24 mouse cellular contexts compared by ENCODE assay signal in the genomic region with DNA sequence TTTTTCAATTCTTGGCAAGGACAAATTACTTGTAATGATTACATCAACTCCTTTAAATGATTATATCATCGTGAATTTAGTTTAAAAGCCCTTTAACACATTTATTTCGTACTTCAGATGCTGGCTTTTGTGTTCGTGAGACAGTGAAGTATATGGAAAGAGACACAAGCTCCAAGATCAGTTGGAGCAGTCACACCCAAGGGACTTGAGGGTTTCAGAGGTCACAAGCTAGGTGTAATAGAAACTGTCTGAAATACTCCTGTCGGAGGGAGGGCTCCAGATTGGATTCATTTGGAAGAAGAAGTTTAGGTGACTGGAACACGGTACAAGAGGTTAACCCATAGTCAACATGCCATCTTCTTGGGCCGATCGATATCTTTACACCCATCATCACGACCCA.
A peak's percentile ranks its signal among the peaks of the same experiment; 100 is the strongest.
DNase-seq lines count a peak whose midpoint lies in the region; ATAC-seq and TF ChIP-seq lines count a peak whose summit lies in the region.
"Had no signal": no experiment of that assay in that cellular context is flagged by ENCODE, and none has a peak within 500 bp of the region (broad histone marks: within the 10 kb centered on the region; RNA-seq: fewer than 3 reads in every experiment).

No protein-coding gene starts in this region.

- H3K36me3 ChIP-seq in heart, postnatal 0 days (replicated peaks; ENCODE audit: control insufficient read depth, insufficient read depth, low read length) = no peaks in the 10 kb centered on the region
- H3K36me3 ChIP-seq in midbrain, embryonic 12.5 days = no peaks in the 10 kb centered on the region
- H3K36me3 ChIP-seq: embryonic facial prominence, embryonic 15.5 days; heart, embryonic 12.5 days; hindbrain, embryonic 15.5 days; kidney, embryonic 15.5 days; neural tube, embryonic 15.5 days had no signal

- H3K4me3 ChIP-seq in heart, postnatal 0 days (ENCODE audit: low read depth, low read length) = no peak overlapping the region
- no peak overlapping the region for H3K4me3 ChIP-seq in midbrain, embryonic 12.5 days
- H3K4me3 ChIP-seq: embryonic facial prominence, embryonic 15.5 days; heart, embryonic 12.5 days; hindbrain, embryonic 15.5 days; kidney, embryonic 15.5 days; neural tube, embryonic 15.5 days had no signal

- intact Hi-C loops in heart, postnatal 14 days (cut with DNase I) = no loop called here

- TF ChIP-seq EP300 in heart, postnatal 0 days (IDR thresholded peaks at IDR 0.05; ENCODE audit: low read depth) = no peak

- no peak for TF ChIP-seq CTCF in heart, postnatal 0 days (IDR thresholded peaks at IDR 0.05; ENCODE audit: low read depth)

- H3K27me3 ChIP-seq in heart, postnatal 0 days (ENCODE audit: control insufficient read depth, insufficient read depth, low read length) = no peaks in the 10 kb centered on the region
- H3K27me3 ChIP-seq in midbrain, embryonic 12.5 days = peaks cover 3% of the 10 kb centered on the region; the same call in 1 of the 2 replicates
- H3K27me3 ChIP-seq: embryonic facial prominence, embryonic 15.5 days; heart, embryonic 12.5 days; hindbrain, embryonic 15.5 days; kidney, embryonic 15.5 days; neural tube, embryonic 15.5 days had no signal

- H3K9ac ChIP-seq in heart, postnatal 0 days (replicated peaks; ENCODE audit: low read depth, low read length) = no peak overlapping the region
- no peak overlapping the region for H3K9ac ChIP-seq in midbrain, embryonic 12.5 days (replicated peaks)
- H3K9ac ChIP-seq: embryonic facial prominence, embryonic 15.5 days; heart, embryonic 12.5 days; hindbrain, embryonic 15.5 days; kidney, embryonic 15.5 days; liver, postnatal 0 days; neural tube, embryonic 15.5 days had no signal

- H3K4me1 ChIP-seq in heart, postnatal 0 days (ENCODE audit: control insufficient read depth, insufficient read depth) = no peaks in the 10 kb centered on the region
- peaks cover 39% of the 10 kb centered on the region for H3K4me1 ChIP-seq in midbrain, embryonic 12.5 days
- H3K4me1 ChIP-seq: kidney, embryonic 15.5 days had no signal

- H3K27ac ChIP-seq in heart, postnatal 0 days (ENCODE audit: low read depth) = no peak overlapping the region
- H3K27ac ChIP-seq in midbrain, embryonic 12.5 days (replicated peaks) = peak overlapping the region; percentile 84
- H3K27ac ChIP-seq: embryonic facial prominence, embryonic 15.5 days; hindbrain, embryonic 15.5 days; kidney, embryonic 15.5 days had no signal

- H3K4me2 ChIP-seq in heart, postnatal 0 days (ENCODE audit: low read depth, low read length) = peak overlapping the region; percentile 40
- peak overlapping the region; percentile 21 for H3K4me2 ChIP-seq in midbrain, embryonic 12.5 days (replicated peaks)
- H3K4me2 ChIP-seq: embryonic facial prominence, embryonic 15.5 days; heart, embryonic 12.5 days; hindbrain, embryonic 15.5 days; kidney, embryonic 15.5 days; liver, embryonic 11.5 days had no signal

- DNase-seq in heart, postnatal 0 days (ENCODE audit: low spot score) = no peak
- DNase-seq in heart, postnatal 14 days = no peak
- peak; percentile 43 for DNase-seq in retina, embryonic 14.5 days (ENCODE audit: low spot score)
- no peak for DNase-seq in retina, postnatal 1 day
- DNase-seq in kidney, adult 18-20 months = no peak
- DNase-seq in layer of hippocampus, adult 11-12 months (ENCODE audit: low spot score) = no peak
- DNase-seq: adrenal gland, adult 8-10 months; cerebellum, adult 2 months; embryo, embryonic 11 days; kidney, postnatal 36 days; layer of hippocampus, adult 9-11 months; liver, postnatal 0 days; lung, postnatal 10 days; thymus, adult 18-20 months; thymus, postnatal 36 days had no signal

- H3K9me3 ChIP-seq in heart, postnatal 0 days (replicated peaks; ENCODE audit: control insufficient read depth, low read length) = no peaks in the 10 kb centered on the region
- H3K9me3 ChIP-seq in midbrain, embryonic 12.5 days = no peaks in the 10 kb centered on the region
- H3K9me3 ChIP-seq: embryonic facial prominence, embryonic 15.5 days; heart, embryonic 12.5 days; hindbrain, embryonic 15.5 days; kidney, embryonic 15.5 days; neural tube, embryonic 15.5 days had no signal

- WGBS in heart, postnatal 0 days = 85% methylated on average over 8 of the region's 8 CpGs
- WGBS in midbrain, embryonic 12.5 days = 71% methylated on average over 8 of the region's 8 CpGs

- ATAC-seq in heart, postnatal 0 days (ENCODE audit: insufficient read depth, low read depth) = no peak
- ATAC-seq in midbrain, embryonic 12.5 days (ENCODE audit: low FRiP score, low read depth) = no peak
- ATAC-seq: activated CD4-positive, CD25-positive, alpha-beta regulatory T cell, adult 4 months; intestine, embryonic 16.5 days; liver, postnatal 0 days had no signal
